Mouse (Mus musculus) frontal cortex, postnatal 10 days (tissue): ENCODE measurements around the gene Kif1a.
A peak's percentile ranks its signal among the peaks of the same experiment; 100 is the strongest.

Source experiments
- DNase-seq, 2 experiments: peaks; one replicate each; pipeline ENCODE4 v3.0.0; 2022; ENCODE audit warnings: low spot score in 2 of 2, mixed read lengths in 1 of 2

Gene Kif1a

DNA sequence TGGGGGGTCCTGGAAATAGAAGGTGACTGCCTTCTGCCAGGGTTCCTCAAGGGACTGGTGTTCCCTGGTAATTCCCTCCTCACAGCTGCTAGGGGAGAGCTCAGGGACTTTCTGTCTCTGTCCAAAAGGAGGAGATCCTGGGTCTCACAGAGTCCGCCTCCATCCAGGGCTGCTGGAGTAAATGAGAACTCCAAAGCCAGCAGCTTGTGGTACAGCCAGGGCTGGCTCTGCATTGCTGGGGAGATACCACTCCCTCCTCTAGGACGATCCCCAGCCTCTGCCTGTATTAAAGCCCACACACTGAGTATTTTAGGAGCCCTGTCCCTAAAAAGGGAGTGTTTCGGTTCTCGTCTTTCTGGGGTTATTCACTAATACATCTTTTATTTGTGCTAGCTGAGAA lies 81.1 kb downstream of the Kif1a start:
- DNase-seq = no peak

DNA sequence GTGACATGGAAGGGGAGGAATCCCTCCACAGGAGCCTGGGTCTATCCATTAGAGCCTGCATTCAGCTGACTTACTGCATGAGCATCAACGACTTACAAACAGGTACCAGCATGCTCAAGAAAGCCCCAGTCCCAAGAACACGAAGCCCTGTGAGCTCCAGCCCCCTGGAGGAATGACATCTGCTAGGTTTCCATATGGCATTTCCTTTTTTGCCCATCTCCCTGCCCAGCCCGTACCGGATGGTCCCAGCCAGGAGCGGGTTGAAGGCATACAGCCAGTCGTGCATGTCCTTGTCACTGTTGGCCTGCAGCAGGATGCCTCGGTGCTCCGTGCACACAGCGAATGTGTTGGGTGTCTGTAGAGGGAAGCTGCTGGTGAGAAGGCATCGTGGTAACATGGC lies 83.0 kb downstream of the Kif1a start:
- no peak for DNase-seq

DNA sequence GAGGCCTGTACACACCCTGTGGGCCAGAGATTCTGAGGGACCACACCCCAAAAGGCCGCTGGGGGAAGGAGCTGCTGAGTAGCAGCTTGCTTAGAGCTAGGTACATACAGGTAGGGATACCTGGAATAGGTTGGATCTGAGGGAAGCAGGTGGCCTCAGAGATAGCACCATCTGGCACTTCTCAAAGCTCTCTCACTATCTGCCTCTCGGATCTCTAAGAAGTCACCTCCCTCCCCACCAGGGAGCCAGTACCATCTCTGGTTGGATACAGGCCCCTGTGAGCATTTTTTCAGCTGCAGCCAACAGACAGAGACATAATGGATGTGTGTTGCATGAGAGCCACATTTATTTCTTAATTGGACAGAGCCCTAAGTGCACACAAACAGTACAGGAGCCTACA lies 86.6 kb downstream of the Kif1a start:
- no peak for DNase-seq

DNA sequence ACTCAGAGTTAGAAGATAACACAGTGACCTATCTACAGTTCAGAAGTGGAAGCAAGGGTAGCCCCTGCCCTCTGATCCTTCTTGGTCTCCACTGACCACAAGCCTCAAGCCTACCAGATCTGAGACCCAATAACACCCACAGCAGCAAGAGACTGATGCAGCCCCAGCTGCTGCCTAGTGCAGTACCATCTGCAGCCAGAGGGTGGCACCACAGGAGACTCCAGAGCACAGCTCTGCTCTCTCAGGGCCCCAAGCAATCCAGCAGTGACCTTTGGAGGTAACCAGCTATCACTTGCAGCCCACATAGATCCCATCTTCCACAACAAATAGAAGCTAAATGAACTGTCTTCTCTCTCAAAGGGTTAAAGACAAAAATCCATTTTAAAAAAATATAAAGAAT lies 87.3 kb downstream of the Kif1a start:
- DNase-seq = peak; percentile 60 to 71

DNA sequence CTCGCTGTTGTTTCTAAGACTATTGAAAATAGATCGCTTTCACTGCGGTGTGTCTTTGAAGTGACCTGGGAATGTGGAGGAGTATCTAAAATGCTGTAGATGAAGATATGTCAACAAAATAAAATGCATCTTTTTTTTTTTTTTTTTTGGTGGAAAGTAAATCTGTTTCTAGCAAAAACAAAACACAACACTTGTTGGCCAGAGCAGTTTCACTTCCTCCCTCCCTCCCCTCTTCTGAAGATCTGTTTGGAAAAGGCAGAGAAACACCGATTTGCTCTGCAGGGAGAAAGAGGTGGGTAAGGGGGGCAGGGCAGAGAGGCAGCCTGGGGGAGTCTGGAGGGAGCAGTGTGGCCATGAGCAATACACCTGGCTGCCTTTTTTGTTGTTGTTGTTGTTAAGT lies 88.4 kb downstream of the Kif1a start:
- no peak for DNase-seq

DNA sequence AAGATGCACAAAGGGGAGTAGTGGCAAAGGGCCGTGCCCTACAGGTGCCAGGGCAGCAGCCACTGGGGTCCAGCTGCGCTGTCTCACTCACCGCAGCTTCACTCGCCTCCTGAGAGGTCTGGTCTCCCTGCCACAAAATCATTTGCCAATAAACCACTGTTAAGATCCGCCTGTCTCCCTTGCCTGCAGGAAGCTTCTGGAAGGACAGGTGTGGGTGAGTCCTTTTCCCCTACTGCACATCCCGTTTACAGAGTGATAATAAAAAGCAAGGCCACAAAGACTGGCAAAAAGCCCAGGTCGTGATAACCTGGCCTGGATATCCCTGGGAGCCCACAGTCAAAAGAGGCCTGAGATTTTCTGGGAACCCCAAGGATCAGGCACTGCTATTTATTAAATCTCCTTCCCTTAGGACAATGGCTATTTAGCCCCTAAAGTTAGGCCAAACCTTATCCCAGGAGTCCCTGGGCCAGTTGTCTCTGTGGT lies 89.6 kb downstream of the Kif1a start:
- DNase-seq = no peak

DNA sequence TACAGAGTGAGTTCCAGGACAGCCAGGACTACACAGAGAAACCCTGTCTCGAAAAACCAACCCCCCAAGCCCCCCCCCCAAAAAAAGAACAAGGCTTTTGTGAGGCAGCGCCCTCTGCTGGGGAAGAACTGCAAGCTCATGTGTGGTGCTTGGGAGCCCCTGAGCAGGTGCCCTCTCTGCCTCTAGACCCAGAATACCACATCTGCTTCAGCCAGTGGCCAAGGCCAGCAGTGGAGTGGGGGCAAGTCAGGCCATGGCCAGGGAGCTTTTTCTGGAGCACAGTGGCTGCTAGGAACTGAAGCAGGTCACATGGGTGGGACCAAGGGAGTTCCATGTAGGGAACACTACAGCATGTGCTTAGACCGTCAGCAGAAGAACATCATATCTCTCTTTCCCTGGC lies 91.0 kb downstream of the Kif1a start:
- DNase-seq = no peak

DNA sequence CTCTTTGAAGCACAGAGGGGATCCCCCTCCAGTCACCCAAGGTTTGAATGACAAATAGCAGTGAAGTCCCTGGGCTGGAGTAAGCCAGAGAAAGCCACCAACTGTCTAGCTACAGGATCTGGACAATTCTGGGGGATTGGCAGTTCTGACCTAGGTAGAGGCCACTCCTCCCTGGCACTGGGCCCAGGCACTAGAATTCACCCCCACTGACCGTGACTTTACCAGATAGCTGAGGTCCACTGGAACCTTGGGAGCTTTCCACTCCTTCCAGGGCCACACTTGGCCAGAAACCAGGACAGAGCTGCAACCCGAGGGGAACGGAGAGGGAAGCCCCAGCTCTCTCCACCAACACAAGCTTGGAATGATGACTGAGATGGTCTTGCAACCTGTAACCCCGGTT lies 92.6 kb downstream of the Kif1a start:
- DNase-seq = no peak

DNA sequence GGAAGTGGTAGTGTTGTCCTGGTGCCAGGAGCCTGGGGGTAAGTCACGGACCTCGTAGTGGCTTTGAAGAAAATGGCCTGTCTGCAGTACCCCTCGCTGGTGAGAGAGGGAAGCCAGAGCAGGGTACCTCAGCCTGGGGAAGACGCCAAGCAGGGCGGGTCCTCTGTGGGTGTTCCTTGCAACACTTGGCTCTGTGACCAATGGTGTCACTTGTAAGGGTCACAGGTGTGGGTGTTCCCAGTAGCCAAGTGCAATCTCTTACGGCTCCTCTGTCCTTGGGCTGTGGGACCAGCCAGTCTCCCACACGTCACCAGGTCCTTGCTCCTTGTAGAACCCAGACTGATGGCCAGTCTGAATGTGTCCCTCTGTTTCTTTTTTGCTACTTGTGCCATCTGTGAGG lies 95.7 kb downstream of the Kif1a start, which contains the start of gene Aqp12:
Aqp12 (plus strand) TSS at position 274 of the 400 bp plus-strand sequence.
- no peak for DNase-seq

DNA sequence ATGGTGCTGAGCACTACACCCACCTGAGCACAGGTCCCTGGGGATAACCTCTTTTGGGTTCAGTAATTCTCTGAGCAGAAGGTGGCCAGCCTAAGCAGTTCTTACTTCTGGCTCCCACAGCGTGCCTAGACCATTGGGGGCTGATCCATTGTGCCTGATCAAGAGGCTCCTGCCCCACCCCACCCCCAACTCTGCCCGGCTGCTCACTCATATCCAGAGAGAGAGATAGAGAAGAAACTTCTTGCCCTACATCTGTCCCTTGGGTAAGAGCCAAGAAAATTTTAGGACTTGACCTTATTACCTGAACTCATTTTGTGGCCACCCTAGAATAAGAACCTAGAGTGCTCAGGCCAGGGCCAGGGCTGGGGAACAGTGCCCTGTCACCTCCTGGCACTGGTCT lies 108.9 kb downstream of the Kif1a start:
- no peak for DNase-seq

DNA sequence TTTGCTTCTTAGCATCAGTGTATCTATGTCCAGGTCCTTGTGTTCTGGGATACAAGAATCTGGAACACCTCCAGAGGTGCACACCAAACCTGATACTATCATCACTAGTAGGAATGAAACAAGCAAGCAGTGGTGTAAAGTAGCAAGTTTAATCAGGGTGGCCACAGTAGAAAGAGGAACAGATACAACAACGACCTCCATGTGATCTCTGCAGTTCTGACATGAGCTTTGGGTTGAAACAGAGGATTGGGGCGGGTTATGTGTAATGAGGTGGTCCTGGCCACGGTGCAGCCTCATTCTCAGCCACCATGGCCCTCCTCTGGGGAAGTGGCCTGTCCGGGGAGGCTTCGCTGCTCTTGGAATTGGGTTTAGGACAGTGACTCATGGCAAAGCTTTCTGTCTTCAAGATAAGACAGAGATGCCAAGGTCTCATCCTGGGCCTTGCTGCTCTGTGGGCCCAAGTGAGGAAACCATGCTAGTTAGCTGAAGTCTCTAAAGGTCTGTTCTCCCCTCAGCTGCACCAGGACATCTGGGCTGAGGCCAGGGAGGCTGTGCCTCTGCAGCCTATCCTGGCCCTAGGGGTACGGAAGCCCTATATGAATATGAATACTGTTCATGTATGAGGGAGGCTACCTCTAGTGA lies 109.4 kb downstream of the Kif1a start:
- no peak for DNase-seq

DNA sequence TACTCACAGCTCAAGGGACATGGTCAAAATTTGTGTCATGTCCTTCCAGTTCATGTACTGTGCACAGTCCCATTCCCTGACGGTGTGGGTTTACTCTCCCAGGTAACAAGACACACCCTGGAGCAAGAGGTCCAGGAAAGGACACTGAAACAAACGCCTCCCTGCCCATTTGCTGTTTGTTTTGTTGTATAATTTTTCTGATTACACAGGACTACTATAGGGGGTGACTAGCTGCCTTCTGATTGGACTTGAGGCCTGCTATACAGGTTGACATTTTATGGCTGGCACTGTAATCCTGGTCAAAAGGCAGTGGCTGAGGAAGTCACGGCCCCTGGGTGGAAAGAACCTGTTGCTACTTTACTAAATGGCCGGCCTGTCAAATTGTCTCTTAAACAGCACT lies 111.9 kb downstream of the Kif1a start:
- peak in 1 of 2 experiments; percentile 0 for DNase-seq

DNA sequence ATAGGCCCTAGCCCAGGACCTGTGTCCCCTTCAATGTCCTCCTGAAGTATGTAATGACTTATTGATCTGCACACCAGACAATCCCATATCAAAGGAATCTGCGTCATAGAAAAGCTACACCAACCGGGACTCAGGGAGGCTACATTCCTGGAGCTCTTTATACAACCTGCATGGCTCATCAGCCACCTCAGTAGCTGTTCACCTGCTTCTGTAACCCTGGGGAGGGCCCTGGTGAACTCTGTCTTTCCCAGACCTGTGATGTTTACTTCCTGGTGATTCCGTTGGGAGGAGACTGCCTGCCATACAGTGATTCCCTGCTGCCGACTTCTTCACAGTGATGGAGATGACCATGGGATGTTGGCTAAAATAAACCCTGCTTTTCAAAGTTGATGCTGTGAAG lies 112.9 kb downstream of the Kif1a start:
- DNase-seq = peak in 1 of 2 experiments; percentile 0

DNA sequence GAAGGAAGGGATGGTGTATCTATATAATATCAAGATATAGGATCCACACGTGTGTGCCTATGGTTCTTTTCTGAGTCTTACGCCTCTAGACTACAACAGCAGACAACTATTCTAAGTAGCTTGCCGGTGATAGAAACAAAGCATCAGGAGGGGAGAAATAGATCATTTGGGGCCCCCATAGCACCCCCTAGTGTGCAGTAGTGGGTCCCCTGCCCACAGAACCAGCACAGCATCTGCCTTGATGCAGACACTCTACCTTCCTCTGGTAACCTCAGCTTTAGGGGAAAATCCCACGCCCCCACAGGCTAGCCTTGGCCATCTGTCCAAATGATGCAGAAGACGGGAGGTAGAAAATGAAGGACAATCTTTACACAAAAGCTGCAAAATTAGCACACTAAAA lies 116.8 kb downstream of the Kif1a start:
- DNase-seq = no peak

DNA sequence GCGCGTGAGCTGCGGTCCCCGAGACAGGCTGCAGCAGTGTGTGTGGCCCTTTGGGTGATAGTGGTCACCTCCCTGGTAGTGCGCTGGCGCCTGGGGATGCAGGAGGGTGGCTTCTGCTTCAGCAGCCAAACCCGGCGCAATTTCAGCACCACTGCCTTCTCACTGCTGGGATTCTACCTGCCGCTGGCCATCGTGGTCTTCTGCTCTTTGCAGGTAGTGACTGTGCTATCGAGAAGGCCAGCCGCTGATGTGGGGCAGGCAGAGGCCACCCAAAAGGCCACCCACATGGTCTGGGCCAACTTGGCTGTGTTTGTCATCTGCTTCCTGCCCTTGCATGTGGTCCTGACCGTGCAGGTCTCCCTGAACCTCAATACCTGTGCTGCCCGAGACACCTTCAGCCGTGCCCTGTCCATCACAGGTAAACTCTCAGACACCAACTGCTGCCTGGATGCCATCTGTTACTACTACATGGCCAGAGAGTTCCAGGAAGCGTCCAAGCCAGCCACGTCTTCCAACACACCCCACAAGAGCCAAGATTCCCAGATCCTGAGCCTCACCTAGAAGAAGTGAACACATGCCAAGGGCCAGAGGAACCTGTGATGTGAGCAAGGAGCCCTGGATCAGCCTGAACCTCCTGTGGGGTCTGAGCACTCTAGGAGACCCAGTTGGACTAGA lies 118.7 kb downstream of the Kif1a start:
- DNase-seq = no peak

DNA sequence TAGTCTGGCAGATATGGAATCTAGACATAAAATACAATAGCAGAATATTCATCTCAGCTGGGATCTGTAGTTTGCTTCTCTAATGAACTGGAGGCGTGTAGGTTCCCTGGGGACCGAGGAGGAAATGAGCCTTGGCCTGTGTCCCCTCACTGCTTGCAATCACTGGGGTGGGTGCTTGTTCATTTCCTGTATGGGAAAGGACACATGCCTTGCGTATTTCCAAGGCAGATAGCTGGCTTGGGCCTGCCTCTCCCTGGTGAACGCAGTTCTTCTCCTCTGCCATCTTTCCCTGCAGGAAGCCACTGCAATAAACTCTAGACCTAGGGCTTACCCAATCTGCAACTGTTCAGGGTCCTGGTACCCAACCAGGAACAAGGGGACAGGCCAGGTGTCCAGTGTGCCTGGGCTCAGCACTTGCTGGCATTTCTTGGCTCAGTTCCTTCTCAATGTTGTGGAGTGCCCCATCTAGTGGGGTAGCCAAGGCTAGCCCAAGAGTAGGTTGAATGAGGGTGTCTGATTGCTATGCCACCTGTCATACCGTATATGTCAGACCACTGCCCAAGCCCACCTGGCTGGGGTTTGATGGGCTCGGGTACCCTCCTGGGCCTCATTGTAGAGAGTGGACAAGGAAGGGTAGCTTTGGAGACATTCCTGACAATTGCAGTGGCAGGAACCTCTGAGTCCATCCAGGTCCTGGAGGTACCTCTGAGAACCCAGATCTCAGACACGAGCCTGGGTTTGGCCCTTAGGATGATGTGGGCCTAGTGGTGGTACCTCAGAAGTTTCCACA lies 120.5 kb downstream of the Kif1a start:
- no peak for DNase-seq

DNA sequence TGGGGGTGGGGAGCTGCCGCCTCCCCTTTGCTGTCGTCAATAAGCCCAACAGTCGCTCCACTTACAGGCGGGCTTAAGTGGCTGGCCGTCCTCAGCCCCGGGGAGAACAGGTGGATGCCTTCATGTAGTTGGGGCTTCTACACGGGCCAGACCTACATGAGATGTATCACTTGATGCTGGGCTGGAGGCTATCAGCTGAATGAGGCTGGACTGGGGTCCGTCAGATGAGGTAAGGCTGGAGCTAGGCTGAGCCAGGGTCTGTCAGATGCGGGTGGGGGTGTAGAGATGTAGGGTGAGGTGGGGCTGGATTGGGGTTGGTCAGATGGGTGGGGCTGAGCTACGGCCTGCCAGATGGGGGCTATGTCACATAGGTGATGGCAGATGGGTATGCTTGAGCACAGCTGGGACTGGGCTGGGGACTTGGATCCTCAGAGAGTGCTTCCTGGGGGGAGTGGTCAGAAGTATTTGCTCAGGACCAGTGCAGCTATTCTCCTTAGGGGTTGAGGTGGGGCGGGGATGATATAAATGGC lies 122.6 kb downstream of the Kif1a start:
- no peak for DNase-seq

DNA sequence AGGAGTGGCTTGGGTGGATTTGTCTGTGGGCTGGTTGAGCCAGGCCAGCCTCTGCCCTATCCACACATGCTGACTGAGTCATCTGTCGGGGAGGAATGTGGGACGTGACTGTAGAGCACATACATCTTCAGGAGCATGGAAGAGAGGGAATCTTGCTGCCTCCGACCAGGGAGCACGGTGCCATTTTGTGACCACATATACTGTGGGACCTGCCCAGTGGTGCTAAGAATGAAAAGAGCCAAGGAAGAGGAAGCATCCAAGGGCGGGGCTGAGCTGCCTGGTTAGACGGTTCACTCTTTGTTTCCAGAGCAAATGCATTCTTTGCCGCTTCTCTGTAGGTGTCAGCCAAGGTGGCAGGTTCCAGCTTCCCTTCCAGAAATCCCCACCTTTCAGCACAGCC lies 123.1 kb downstream of the Kif1a start:
- no peak for DNase-seq

DNA sequence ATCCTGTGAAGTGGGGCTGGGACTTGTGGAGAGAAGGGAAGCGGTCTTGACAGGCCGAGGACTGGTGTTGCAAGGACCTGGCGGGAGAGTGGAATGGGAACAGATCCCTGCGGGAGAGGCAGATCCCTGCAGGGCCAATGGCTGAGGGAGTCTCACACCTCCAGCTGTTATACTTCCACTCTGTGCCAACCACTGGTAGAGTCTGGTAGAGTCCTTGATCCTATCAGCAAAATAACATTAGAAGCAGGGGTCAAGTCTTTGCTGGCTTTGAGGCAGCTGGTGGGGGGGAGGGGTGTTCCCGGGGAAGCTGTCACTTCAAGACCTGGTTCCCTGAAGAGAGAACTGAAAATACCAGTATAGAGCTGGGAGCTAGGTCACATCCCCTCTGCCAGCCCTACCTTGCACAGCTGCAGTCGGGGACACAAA lies 125.6 kb downstream of the Kif1a start:
- no peak for DNase-seq

DNA sequence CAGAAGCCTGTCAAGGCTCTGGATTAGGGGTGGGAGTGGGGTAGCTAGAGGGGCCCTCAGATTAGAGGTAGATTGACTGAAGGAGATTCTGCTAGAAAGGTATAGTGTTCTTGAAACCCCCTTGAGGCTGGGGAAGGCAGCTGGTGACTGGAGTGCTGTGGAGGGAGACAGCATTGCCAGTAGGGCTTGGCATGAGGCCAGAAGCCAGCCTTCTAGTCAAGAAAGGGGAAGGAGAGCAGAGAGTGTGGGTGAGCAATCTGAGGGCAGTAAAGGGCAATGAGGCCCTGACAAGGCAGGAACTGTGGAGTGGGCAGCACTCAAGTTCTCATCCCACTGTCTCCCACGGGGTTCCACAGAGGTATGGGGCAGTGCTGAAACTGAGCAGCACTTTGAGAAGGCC lies 128.9 kb downstream of the Kif1a start:
- DNase-seq = peak in 1 of 2 experiments; percentile 26

DNA sequence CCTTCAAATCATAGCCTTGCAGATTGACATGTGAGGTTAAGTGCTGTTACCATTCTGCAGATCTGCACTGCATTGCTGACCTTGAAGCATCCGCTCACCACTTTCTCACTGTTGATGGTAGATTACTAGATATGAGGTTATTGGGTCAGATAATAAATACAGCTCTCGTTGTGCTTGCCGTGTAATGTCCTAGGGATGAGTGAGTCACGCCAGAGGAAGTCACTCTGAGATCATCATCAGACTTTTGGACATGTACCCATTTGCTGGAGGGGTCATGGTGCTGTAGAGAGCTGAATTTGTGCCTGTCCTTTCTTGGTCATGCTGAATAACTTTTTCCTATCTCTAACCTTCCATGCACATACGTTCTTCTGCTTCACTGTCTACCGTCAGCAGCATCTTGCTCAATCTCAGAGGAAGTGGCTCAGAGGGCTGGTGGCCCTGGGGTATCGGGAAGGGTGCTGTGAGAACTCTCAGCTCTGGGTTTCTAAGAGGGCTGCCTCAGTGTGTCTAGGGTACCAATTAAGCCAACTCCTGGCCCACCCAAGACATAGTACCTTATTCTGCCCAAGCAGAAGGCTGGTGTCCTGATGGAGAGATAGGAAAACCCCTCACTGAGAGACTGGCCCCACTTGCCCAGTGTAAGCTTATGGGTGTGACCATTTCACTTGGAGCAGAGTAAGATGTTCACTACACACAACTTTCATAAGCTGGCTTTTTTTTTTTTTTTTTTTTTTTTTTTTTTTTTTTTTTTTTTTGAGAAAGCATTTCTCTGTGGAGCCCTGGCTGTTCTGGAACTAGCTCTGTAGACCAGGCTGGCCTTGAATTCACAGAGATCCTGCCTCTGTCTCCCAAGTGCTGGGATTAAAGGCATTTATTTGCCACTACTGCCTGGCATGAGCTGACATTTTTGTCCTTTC lies 129.6 kb downstream of the Kif1a start:
- DNase-seq = no peak
